Mouse (Mus musculus) forebrain, postnatal 0 days (tissue): ENCODE measurements around the gene Zg16. TPM values are rescaled to one million over a fixed set of nuclear protein-coding genes. Genes with fewer than 3 reads are reported as not detected.

Experiments used
- ATAC-seq: fragments of 200-750 bp; cut with Nextera tagmentation; 2 replicates; pipeline ENCODE4 v1.8.0; 2017; ENCODE audit warnings: mild to moderate bottlenecking, moderate library complexity
- DNase-seq: peaks from one replicate; pipeline ENCODE4 v3.0.0-alpha.2; 2015
- H3K27ac ChIP-seq: fragments of 300-500 bp; sonication (generic); 2 replicates; pipeline ENCODE4 v1.5.1; 2014; ENCODE audit warnings: low read depth, mild to moderate bottlenecking, antibody characterized with exemption, low read length, moderate library complexity, mixed read lengths
- H3K27me3 ChIP-seq: fragments of 300-500 bp; sonication (generic); 2 replicates; pipeline ENCODE4 v1.6.1; 2014; ENCODE audit warnings: mild to moderate bottlenecking, low read length, mixed read lengths; ENCODE audit not compliant: insufficient read depth
- H3K36me3 ChIP-seq: fragments of 300-500 bp; sonication (generic); 2 replicates; pipeline ENCODE4 v1.6.1; 2014; ENCODE audit warnings: mild to moderate bottlenecking, moderate library complexity; ENCODE audit not compliant: insufficient read depth
- H3K4me1 ChIP-seq: fragments of 300-500 bp; sonication (generic); 2 replicates; pipeline ENCODE4 v1.6.1; 2014; ENCODE audit warnings: antibody characterized with exemption; ENCODE audit not compliant: insufficient read depth
- H3K4me2 ChIP-seq: fragments of 300-500 bp; sonication (generic); 2 replicates; pipeline ENCODE4 v1.6.1; 2014; ENCODE audit warnings: low read depth, mild to moderate bottlenecking, moderate library complexity
- H3K4me3 ChIP-seq: fragments of 300-500 bp; sonication (generic); 2 replicates; pipeline ENCODE4 v1.5.1; 2014; ENCODE audit warnings: low read depth, low read length, mixed read lengths
- H3K9ac ChIP-seq: fragments of 300-500 bp; sonication (generic); 2 replicates; pipeline ENCODE4 v1.6.1; 2014; ENCODE audit warnings: mild to moderate bottlenecking
- H3K9me3 ChIP-seq: fragments of 300-500 bp; sonication (generic); 2 replicates; pipeline ENCODE4 v1.6.1; 2016; ENCODE audit warnings: low read length
- CTCF ChIP-seq: sonication (generic); IDR thresholded peaks from 2 replicates; pipeline ENCODE4 v1.5.1; 2016; ENCODE audit warnings: antibody characterized with exemption, control low read depth, low read depth
- WGBS: fragments of 180-500 bp; shearing (Covaris S2); extraction: QIAGEN DNeasy Blood & Tissue Kit; methylation state at CpG from one replicate; pipeline ENCODE4 v1.1.7; 2014; 5-methylcytosine and 5-hydroxymethylcytosine counted together
- polyA plus RNA-seq: library from polyadenylated mRNA; unstranded; fragments of >200 nt; fragmentation: Nextera tagmentation; extraction: Ambion mirVana; gene quantifications from 2 replicates; pipeline ENCODE4 v1.2.1, GENCODE M21; 2015
- total RNA-seq: library from RNA; depleted of rRNA; stranded (reverse); fragments of >200 nt; gene quantifications from 2 replicates; pipeline ENCODE4 v1.2.3, GENCODE M21; 2014

The Zg16 gene
- total and polyA plus RNA-seq, 2 experiments from 2014 or later = not detected

DNA sequence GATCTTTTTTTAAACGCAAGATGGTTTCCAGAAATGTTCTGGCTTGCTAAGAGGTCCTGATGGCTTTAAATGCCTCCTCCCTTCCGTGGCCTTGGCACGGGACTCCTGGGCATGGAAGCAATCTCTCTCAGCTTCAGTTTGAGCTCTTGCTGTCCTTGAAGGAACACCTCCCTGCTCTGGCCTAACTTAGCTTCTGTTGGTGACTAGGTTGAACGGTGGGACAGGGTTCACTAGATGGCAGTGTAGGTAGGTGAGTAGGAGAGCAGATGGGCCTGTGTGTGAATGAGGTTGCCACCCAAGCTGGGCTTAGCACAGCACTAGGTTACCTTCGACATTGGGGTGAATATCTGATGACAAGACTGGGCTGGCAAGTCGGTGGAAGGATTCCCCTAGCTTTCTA lies 16.8 kb upstream of the Zg16 start:
- Histone ChIP-seq H3K9me3 (no peaks in the 10 kb centered on the region), H3K4me2 (0 out of 2 replicates have a peak overlapping the region, but pooled peaks have one; percentile 44), H3K9ac (no peak overlapping the region), H3K4me1 (peaks cover 4% of the 10 kb centered on the region), H3K36me3 (no peaks in the 10 kb centered on the region), H3K4me3 (no peak overlapping the region), H3K27me3 (no peaks in the 10 kb centered on the region), H3K27ac (peak overlapping the region; percentile 22; the same call in 1 of the 2 replicates)
- TF ChIP-seq CTCF = peak; percentile 42
- 63% methylated on average over 6 of the region's 6 CpGs for WGBS
- 0 out of 2 replicates have a peak, but pooled peaks have one; percentile 14 for ATAC-seq
- DNase-seq = no peak

DNA sequence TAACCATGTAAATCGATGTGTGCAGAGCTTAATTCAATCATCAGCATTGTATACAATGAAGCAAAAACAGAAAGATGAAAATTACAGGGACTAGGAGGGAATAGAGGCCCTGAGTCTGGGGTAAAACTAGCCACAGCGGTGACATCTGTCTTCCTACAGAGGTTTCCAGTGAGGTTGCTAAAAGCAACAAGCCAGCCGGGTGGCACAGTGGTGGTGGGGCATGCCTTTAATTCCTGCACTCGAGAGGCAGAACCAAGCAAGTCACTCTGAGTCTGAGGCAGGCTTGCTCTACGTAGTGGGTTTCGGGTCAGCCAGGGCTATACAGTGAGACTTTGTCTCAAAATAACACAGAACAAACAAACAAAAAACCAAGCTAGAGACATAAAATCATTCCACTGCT lies 15.0 kb upstream of the Zg16 start:
- H3K9me3 ChIP-seq = no peaks in the 10 kb centered on the region
- no peak overlapping the region for H3K4me3 ChIP-seq
- H3K27ac ChIP-seq = no peak overlapping the region
- no peak overlapping the region for H3K9ac ChIP-seq
- ATAC-seq (no peak), DNase-seq (no peak)
- TF ChIP-seq CTCF = no peak
- peaks cover 4% of the 10 kb centered on the region for H3K4me1 ChIP-seq
- H3K27me3 ChIP-seq = no peaks in the 10 kb centered on the region
- 81% methylated on average over 6 of the region's 6 CpGs for WGBS
- H3K4me2 ChIP-seq = no peak overlapping the region
- H3K36me3 ChIP-seq = no peaks in the 10 kb centered on the region

DNA sequence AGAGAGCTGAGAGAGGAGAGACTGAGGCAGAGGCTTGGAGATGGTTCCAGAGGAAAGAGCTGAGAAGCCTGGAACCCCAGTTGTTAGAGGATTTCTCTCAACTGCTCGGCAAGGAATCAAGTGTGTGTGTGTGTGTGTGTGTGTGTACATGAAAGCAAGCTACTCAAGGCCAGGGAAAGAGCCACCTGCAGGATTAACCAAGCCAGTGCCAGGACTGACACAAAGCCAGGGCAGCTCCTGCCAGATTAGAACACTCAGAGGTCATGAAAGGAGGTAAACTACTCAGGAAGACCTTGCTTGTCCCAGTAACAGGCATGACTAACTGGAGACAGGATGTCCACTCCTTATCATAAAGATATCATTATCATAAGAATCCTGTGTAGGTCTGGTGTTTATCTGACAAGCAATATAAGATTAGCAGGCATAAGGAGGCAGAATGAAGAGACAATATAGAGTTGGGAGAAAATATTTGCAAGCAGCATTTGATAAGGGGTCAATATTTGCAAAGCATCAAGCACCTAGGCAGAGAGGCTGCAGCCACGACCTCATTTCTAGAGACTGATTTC lies 14.4 kb upstream of the Zg16 start:
- Histone ChIP-seq H3K36me3 (no peaks in the 10 kb centered on the region), H3K27me3 (no peaks in the 10 kb centered on the region), H3K27ac (no peak overlapping the region), H3K9ac (no peak overlapping the region), H3K4me3 (no peak overlapping the region), H3K4me2 (no peak overlapping the region), H3K9me3 (no peaks in the 10 kb centered on the region), H3K4me1 (peaks cover 4% of the 10 kb centered on the region)
- WGBS = 39% methylated on average over 2 of the region's 2 CpGs
- TF ChIP-seq CTCF = no peak
- ATAC-seq (no peak), DNase-seq (no peak)

DNA sequence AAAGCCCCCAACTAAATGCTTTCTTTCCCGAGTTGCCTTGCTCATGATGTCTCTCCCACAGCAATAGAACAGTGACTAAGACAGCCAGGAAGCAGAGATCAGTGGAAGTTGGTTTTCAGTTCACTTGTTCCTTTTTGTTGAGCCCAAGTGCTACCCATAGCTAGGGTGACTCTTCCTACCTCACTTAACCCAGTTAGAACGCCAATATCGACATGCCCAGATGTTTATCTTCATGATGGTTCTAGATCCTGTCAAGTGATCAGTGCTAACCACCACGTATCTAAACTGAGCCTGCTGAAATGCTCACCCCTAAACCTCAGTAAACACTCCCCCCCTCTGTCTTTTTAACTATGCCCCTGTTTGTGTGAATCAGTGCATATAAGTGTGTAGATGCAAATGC lies 12.4 kb upstream of the Zg16 start:
- Histone ChIP-seq H3K4me3 (no peak overlapping the region), H3K9ac (no peak overlapping the region), H3K9me3 (no peaks in the 10 kb centered on the region), H3K4me1 (no peaks in the 10 kb centered on the region), H3K36me3 (no peaks in the 10 kb centered on the region), H3K27ac (no peak overlapping the region), H3K27me3 (no peaks in the 10 kb centered on the region), H3K4me2 (no peak overlapping the region)
- ATAC-seq = no peak
- no peak for DNase-seq
- no peak for TF ChIP-seq CTCF
- WGBS = 84% methylated on average over 4 of the region's 4 CpGs

DNA sequence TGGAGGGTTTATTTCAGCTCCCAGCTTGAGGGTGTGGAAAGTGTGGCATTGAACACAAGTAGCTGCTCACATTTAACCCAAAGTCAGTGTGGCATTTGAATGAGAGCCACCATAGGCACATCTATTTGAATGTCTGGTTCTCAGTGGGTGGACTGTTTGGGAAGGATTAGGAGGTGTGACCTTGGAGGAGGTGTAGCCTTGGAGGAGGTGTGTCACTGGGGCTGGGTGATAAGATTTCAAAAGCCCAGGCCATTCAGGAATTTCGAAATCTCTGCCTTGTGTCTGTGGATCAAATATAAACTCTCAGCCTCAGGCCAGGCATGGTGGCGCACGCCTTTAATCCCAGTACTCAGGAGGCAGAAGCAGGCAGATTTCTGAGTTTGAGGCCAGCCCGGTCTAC lies 11.8 kb upstream of the Zg16 start:
- no peaks in the 10 kb centered on the region for H3K4me1 ChIP-seq
- H3K9ac ChIP-seq = no peak overlapping the region
- no peak overlapping the region for H3K4me2 ChIP-seq
- no peaks in the 10 kb centered on the region for H3K9me3 ChIP-seq
- DNase-seq = no peak
- no peak for ATAC-seq
- H3K27me3 ChIP-seq = no peaks in the 10 kb centered on the region
- no peaks in the 10 kb centered on the region for H3K36me3 ChIP-seq
- 88% methylated on average over 4 of the region's 4 CpGs for WGBS
- no peak for TF ChIP-seq CTCF
- H3K27ac ChIP-seq = no peak overlapping the region
- no peak overlapping the region for H3K4me3 ChIP-seq

DNA sequence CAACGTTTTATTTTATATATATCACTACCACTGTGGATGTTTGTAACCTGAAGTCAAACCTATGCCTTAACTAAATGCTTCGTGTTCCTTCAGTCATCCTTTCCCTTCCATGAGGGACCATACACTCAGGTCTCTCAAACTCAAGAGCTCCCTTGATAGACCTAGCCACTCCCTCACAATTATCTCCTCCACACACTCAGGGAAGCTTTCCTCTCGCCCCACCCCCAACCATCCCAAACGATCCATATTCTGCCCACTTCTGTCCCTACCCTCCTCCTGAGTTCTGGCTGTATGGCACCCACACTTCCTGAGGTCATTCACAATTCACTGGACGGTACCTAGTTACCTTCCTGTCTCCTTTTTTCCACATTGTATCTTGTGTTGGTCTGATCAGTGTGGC lies 11.4 kb upstream of the Zg16 start:
- 84% methylated on average over 5 of the region's 5 CpGs for WGBS
- no peaks in the 10 kb centered on the region for H3K27me3 ChIP-seq
- no peaks in the 10 kb centered on the region for H3K9me3 ChIP-seq
- H3K36me3 ChIP-seq = no peaks in the 10 kb centered on the region
- no peak overlapping the region for H3K9ac ChIP-seq
- no peak overlapping the region for H3K4me2 ChIP-seq
- no peaks in the 10 kb centered on the region for H3K4me1 ChIP-seq
- DNase-seq = no peak
- ATAC-seq = no peak
- no peak overlapping the region for H3K4me3 ChIP-seq
- no peak overlapping the region for H3K27ac ChIP-seq
- TF ChIP-seq CTCF = no peak

DNA sequence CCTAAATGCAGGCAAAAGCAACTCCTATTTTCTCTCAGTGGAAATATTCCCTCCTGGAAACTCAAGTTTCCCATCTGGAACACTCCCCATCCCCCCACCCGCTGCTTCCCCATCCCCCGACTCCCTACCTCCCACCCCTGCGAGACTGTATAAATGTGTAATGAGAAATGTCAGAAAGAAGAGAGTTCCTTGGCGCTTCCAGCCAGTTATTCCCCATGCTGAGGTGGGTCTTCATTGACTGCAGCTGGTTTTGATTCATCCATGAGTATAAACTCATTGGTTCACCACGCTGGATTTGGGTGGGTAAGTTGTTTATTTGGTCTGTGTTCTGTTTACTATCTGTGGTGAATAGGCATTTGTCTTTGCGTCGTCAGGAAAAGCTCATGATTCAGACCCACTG lies 9.3 kb upstream of the Zg16 start:
- H3K4me3 ChIP-seq = no peak overlapping the region
- no peaks in the 10 kb centered on the region for H3K27me3 ChIP-seq
- no peak overlapping the region for H3K4me2 ChIP-seq
- no peaks in the 10 kb centered on the region for H3K9me3 ChIP-seq
- H3K36me3 ChIP-seq = no peaks in the 10 kb centered on the region
- ATAC-seq = no peak
- H3K27ac ChIP-seq = no peak overlapping the region
- no peak overlapping the region for H3K9ac ChIP-seq
- DNase-seq = no peak
- no peaks in the 10 kb centered on the region for H3K4me1 ChIP-seq
- TF ChIP-seq CTCF = no peak
- WGBS = 76% methylated on average over 7 of the region's 7 CpGs
